Mouse (Mus musculus): ENCODE data around the gene Katnb1.
A peak's percentile ranks its signal among the peaks of the same experiment; 100 is the strongest.

The Katnb1 gene

GRCm38 (mm10) chr8:95080381-95081341 is at the start of gene Katnb1:
TSS of gene Katnb1 (plus strand) at chr8:95081186.
- DNase-seq (ENCODE audit: low read depth) = peak; percentile 100

GRCm38 (mm10) chr8:95037106-95037925 is 43.7 kb upstream of the Katnb1 start:
- DNase-seq (ENCODE audit: low read depth) = no peak

GRCm38 (mm10) chr8:95041883-95042784 is 38.9 kb upstream of the Katnb1 start:
- DNase-seq (ENCODE audit: low read depth) = no peak

- no peak for DNase-seq (ENCODE audit: low read depth)
Observed at GRCm38 (mm10) chr8:95044811-95045210, 36.2 kb upstream of the Katnb1 start.

- DNase-seq (ENCODE audit: low read depth) = peak; percentile 47
Observed at GRCm38 (mm10) chr8:95046982-95047381, 34.0 kb upstream of the Katnb1 start.

- no peak for DNase-seq (ENCODE audit: low read depth)
Observed at GRCm38 (mm10) chr8:95047884-95048680, 32.9 kb upstream of the Katnb1 start.

GRCm38 (mm10) chr8:95049636-95050035 is 31.4 kb upstream of the Katnb1 start:
- DNase-seq (ENCODE audit: low read depth) = no peak

GRCm38 (mm10) chr8:95054438-95054837 is 26.5 kb upstream of the Katnb1 start:
- DNase-seq (ENCODE audit: low read depth) = no peak

GRCm38 (mm10) chr8:95054927-95055510 is 26.0 kb upstream of the Katnb1 start, which contains the start of gene Drc7:
TSS of gene Drc7 (plus strand) at chr8:95055103.
- DNase-seq (ENCODE audit: low read depth) = no peak

- no peak for DNase-seq (ENCODE audit: low read depth)
Observed at GRCm38 (mm10) chr8:95056414-95056813, 24.6 kb upstream of the Katnb1 start.

GRCm38 (mm10) chr8:95058661-95059060 is 22.3 kb upstream of the Katnb1 start:
- no peak for DNase-seq (ENCODE audit: low read depth)

GRCm38 (mm10) chr8:95059812-95060533 is 21.0 kb upstream of the Katnb1 start:
- DNase-seq (ENCODE audit: low read depth) = no peak

- no peak for DNase-seq (ENCODE audit: low read depth)
Observed at GRCm38 (mm10) chr8:95064531-95064930, 16.5 kb upstream of the Katnb1 start.

- DNase-seq (ENCODE audit: low read depth) = no peak
Observed at GRCm38 (mm10) chr8:95067582-95067981, 13.4 kb upstream of the Katnb1 start.

- no peak for DNase-seq (ENCODE audit: low read depth)
Observed at GRCm38 (mm10) chr8:95075504-95075903, 5.5 kb upstream of the Katnb1 start.

- no peak for DNase-seq (ENCODE audit: low read depth)
Observed at GRCm38 (mm10) chr8:95076151-95076550, 4.8 kb upstream of the Katnb1 start.

- no peak for DNase-seq (ENCODE audit: low read depth)
Observed at GRCm38 (mm10) chr8:95078055-95078454, 2.9 kb upstream of the Katnb1 start.

GRCm38 (mm10) chr8:95079305-95079704 is 1.7 kb upstream of the Katnb1 start:
- DNase-seq (ENCODE audit: low read depth) = no peak

GRCm38 (mm10) chr8:95081650-95082049 is 664 bp downstream of the Katnb1 start:
- no peak for DNase-seq (ENCODE audit: low read depth)

GRCm38 (mm10) chr8:95084261-95084660 is 3.3 kb downstream of the Katnb1 start:
- no peak for DNase-seq (ENCODE audit: low read depth)
